Mouse (Mus musculus) lung, postnatal 36 days (tissue): ENCODE data around the gene Cops3.

Source experiments
- DNase-seq: peaks from one replicate; pipeline ENCODE4 v3.0.0; 2022; ENCODE audit warnings: mixed read lengths

The Cops3 gene

DNA sequence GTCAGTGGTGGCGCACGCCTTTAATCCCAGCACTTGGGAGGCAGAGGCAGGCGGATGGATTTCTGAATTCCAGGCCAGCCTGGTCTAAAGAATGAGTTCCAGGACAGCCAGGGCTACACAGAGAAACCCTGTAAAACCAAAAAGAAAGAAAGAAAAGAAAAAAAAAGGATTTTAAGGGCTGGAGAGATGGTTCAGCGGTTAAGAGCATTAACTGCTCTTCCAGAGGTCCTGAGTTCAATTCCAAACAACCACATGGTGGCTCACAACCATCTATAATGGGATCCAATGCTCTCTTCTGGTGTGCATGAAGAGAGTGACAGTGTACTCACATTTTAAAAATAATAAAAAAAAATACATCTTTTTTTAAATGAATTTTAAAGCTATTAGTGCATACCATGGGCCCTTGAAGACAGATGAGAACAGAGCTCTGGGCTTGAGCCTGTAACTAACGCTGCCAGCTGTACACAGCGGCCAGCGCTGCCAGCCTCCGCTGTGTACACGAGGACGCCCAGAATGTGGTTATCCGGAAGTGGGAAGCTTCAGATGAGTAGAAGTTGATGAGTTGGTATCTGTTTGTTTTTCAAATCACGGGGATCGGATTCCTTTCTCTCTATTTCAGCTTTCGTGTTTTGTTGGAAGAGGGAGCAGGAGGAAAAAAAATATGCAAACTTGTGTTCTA, 29.0 kb downstream of the Cops3 start:
- DNase-seq, result no peak

- peak; percentile 88 for DNase-seq
Observed at GRCm38 (mm10) chr11:59809670-59810474, 29.8 kb downstream of the Cops3 start, which contains the start of gene Flcn. Gene Flcn (minus strand): TSS chr11:59810016.

GRCm38 (mm10) chr11:59809071-59809669, 30.5 kb downstream of the Cops3 start:
- peak; percentile 89 for DNase-seq

- DNase-seq, result no peak
Observed at GRCm38 (mm10) chr11:59808170-59808960, 31.3 kb downstream of the Cops3 start.

- DNase-seq, result no peak
Observed at GRCm38 (mm10) chr11:59805656-59806055, 34.0 kb downstream of the Cops3 start.

DNA sequence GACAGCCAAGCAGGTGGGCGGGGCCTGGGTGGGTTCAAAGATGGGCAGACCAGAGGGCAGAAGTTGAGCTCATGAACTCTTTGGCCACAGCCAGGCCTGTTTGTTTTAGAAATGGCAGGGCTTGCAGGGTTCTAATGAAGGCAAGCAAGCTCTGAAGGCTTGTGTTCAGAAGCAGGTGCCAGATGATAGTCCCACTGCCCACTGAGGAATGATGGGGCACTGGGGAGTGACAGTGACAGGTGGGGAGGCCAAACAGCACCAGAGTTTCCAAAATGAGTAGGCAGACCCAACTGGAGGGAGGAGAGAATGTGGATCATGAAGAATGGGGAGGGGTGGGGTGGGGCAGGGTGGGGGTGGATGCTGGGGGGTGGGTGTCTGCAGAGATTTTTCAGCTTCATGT, 34.4 kb downstream of the Cops3 start:
- no peak for DNase-seq

GRCm38 (mm10) chr11:59804409-59805110, 35.1 kb downstream of the Cops3 start:
- no peak for DNase-seq

DNA sequence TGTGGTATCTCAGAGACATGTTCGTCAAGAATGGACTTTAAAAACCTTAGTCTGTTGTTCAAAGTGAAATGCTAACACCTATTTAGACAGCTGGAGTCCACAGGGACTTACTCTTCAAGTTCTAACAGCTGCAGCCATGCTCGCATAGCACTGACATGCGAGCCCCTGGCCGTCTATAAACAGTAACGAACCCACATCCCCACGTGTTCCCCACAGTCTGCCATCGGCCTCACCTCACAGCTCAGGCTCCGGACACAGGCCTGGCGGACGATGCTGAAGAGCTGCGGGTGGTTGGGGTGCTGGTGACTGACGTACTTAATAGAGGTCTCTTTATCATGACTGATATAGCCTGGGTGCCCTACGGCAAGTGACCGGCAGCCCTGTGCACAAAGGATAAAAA, 36.1 kb downstream of the Cops3 start:
- DNase-seq, result no peak

DNA sequence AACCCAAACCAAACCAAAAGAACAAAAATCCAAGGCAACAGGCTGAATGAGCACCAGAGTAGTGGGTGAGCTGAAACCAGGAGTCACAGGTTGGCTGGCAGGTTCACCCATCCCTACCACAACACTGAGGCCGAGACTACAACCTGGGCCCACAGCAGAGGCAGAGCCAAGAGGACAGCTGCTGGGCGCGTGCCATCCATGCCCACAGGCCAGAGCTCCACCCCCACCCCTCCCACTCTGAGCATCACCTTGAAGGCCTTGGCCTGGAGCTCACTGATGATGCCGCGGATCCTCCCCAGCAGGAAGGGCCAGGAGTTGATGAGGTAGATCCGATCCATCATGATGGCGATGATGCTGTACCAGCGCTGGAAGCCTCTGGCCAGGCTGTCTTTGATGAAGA, 37.8 kb downstream of the Cops3 start:
- no peak for DNase-seq

DNA sequence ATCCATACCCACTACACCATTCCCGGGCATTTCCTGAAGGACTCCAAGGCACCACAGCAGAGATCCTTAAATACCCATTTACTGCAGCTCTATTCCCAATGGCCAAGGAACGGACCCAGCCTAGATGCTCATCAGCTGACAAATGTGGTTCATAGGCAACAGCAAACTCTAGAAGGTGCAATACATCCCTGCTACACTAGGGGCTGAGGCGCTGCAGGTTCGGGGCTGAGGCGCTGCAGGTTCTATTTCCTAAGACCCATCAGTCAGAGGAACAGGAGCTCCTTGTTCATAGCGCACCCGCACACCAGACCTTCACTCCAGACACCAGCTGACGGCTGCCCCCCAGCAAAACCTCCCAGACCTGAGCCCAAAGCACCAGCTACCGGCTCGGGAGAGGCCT, 39.2 kb downstream of the Cops3 start:
- no peak for DNase-seq

- no peak for DNase-seq
Observed at GRCm38 (mm10) chr11:59793390-59793789, 46.2 kb downstream of the Cops3 start.

- DNase-seq, result no peak
Observed at GRCm38 (mm10) chr11:59789311-59789710, 50.3 kb downstream of the Cops3 start.

- DNase-seq, result peak; percentile 81
Observed at GRCm38 (mm10) chr11:59787199-59787781, 52.3 kb downstream of the Cops3 start, which contains the start of gene Pld6. Gene Pld6 (minus strand): TSS chr11:59787645.

DNA sequence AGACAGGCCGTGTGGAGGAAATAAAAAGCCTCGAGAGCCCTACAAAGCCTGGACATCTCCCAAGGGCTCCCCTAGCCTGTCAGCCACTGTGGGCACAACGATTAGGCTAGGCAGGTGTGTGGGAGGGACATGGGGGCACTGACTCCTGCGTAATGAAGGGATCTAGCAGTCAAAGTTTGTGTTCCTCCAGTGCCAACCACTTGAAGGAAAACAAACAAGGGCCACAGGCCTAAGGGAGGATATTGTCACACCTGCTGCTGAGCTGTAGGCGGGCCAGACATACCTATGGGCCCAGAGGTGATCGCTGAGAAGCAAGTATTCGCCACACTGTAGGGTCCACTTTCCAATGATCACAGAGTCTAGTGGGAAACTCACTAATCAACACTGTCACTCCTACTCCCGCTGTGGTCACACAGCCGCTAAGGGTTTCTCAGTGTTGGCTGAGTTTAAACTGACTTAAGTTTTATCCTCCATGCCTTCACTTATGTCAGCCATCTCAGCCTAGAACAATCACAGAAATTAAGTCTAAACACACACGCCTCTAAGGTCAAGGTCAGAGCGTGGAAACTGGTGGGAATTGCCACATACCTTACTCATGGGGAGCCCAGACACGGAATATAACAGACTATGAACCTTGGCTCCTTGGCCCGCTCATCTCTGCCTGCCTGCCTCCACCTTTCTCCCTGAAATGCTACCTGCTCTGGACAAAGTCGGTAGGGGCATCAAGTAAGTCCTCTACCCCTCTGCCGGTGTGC, 53.0 kb downstream of the Cops3 start:
- peak; percentile 41 for DNase-seq

GRCm38 (mm10) chr11:59783591-59783990, 56.0 kb downstream of the Cops3 start:
- DNase-seq, result peak; percentile 79

DNA sequence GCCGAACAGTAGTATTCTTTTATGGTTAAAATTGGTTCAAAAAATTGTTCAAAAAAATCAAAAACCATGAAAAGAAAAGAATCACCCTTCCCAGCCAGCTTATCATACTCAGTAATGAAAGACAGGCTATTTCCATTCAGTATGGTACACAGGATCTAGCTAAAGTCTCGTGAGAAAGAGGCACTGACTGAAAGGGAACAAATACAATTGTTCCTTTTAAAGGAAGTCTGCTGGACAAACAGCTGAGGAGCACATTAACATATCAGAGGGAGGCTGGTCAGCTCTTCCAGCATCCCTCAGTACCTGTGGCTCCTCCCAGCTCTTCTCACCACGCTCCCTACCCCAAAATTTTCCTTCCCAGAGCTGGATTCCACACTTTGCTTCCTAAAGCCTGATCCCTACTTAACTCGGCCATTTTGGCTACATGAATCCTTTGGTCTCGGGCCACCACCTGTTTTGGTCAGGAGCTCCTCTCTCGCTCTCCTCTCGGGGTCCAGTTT, 57.5 kb downstream of the Cops3 start:
- DNase-seq, result no peak

GRCm38 (mm10) chr11:59780241-59780640, 59.4 kb downstream of the Cops3 start:
- peak; percentile 33 for DNase-seq

GRCm38 (mm10) chr11:59779406-59779805, 60.2 kb downstream of the Cops3 start:
- peak; percentile 47 for DNase-seq

DNA sequence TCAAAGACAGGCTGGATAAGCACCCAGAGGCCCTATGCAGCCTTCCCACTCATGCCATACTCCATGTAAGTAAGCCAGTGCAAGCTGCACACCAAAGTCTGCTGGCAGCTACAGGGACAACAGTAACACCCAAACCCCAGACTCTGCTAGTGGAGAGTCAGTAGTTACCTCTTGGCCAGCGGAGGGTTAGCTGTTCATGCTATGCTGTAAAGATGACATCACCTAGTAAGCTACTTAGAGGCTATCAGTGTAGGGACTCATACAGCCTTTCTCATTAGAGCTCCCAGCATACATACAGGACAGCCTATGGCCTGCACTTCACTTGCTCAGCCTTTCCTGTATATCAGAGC, 60.8 kb downstream of the Cops3 start:
- no peak for DNase-seq

GRCm38 (mm10) chr11:59778181-59778873, 61.3 kb downstream of the Cops3 start:
- DNase-seq, result peak; percentile 83
